Mouse (Mus musculus) midbrain, embryonic 12.5 days (tissue): ENCODE measurements around the gene Cotl1. TPM values are rescaled to one million over a fixed set of nuclear protein-coding genes. Genes with fewer than 3 reads are reported as not detected.
A peak's percentile ranks its signal among the peaks of the same experiment; 100 is the strongest.

Source experiments
- ATAC-seq: fragments of 200-750 bp; cut with Nextera tagmentation; 2 replicates; pipeline ENCODE4 v1.8.0; 2017; ENCODE audit warnings: low read depth, moderate TSS enrichment, moderate library complexity; ENCODE audit not compliant: low FRiP score
- H3K27ac ChIP-seq: fragments of 300-500 bp; sonication (generic); replicated peaks from 2 replicates; pipeline ENCODE4 v1.5.1; 2016; ENCODE audit warnings: mild to moderate bottlenecking
- H3K27me3 ChIP-seq: fragments of 300-500 bp; sonication (generic); 2 replicates; pipeline ENCODE4 v1.6.1; 2016; ENCODE audit warnings: mild to moderate bottlenecking
- H3K36me3 ChIP-seq: fragments of 300-500 bp; sonication (generic); 2 replicates; pipeline ENCODE4 v1.6.1; 2016
- H3K4me1 ChIP-seq: fragments of 300-500 bp; sonication (generic); 2 replicates; pipeline ENCODE4 v1.6.1; 2016
- H3K4me2 ChIP-seq: fragments of 300-500 bp; sonication (generic); replicated peaks from 2 replicates; pipeline ENCODE4 v1.6.1; 2016; ENCODE audit warnings: mild to moderate bottlenecking, moderate library complexity
- H3K4me3 ChIP-seq: fragments of 300-500 bp; sonication (generic); 2 replicates; pipeline ENCODE4 v1.5.1; 2016; ENCODE audit warnings: mild to moderate bottlenecking
- H3K9ac ChIP-seq: fragments of 300-500 bp; sonication (generic); replicated peaks from 2 replicates; pipeline ENCODE4 v1.6.1; 2016; ENCODE audit warnings: mild to moderate bottlenecking, moderate library complexity
- H3K9me3 ChIP-seq: fragments of 300-500 bp; sonication (generic); 2 replicates; pipeline ENCODE4 v1.6.1; 2016; ENCODE audit warnings: mild to moderate bottlenecking
- WGBS: fragments of 180-500 bp; shearing (Covaris S2); methylation state at CpG from one replicate; pipeline ENCODE4 v1.1.7; 2016; 5-methylcytosine and 5-hydroxymethylcytosine counted together
- polyA plus RNA-seq: library from polyadenylated mRNA; unstranded; fragments of >200 nt; fragmentation: Nextera tagmentation; extraction: Ambion mirVana; gene quantifications from 2 replicates; pipeline ENCODE4 v1.2.1, GENCODE M21; 2016

The Cotl1 gene
- polyA plus RNA-seq, 1 experiment from 2014 or later, result 131 TPM

DNA sequence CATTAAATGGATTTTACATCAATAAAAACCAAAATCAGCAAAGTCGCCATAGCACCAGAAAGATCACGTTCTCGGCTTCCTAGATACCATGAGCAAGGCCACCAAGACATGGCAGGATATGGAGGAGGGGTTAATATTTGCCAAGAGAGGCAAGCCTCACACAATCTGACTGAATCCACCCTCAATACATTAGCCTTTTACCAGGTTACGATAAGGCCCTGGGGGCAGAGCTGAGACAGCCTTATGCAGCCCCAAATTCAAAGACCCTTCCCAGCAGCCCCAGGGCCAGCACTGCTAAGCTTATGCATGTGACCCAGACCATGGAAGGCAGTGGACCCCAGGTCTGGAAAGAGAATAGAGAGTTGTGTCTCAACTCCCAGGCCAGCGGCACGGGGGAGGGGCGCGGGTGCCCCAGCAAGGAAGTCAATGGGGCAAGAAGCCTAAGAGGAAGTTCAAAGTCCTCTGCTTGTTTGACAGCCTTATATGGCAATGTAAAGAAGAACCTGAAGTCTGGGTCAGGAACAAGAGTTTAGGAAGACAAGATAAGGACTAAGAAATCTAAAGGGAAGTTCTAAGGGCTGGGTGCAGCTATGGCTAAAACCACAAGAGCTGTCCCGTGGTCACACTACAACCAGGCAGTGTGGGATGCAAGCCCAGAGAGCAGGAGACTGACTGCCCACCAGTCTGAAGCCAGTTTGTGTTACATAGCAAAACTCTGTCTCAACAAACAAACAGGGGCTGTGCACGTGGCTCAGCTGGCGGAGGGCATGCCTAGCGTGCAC, 27.5 kb downstream of the Cotl1 start:
- peaks cover 60% of the 10 kb centered on the region for H3K4me1 ChIP-seq
- no peak overlapping the region for H3K4me3 ChIP-seq
- no peaks in the 10 kb centered on the region for H3K9me3 ChIP-seq
- H3K4me2 ChIP-seq, result no peak overlapping the region
- 73% methylated on average over 12 of the region's 12 CpGs for WGBS
- peaks cover 33% of the 10 kb centered on the region for H3K36me3 ChIP-seq
- H3K27me3 ChIP-seq, result no peaks in the 10 kb centered on the region
- ATAC-seq, result no peak
- no peak overlapping the region for H3K9ac ChIP-seq
- H3K27ac ChIP-seq, result peak overlapping the region; percentile 17; the same call in 1 of the 2 replicates

GRCm38 (mm10) chr8:119811925-119812324, 28.4 kb downstream of the Cotl1 start:
- Histone ChIP-seq H3K27me3 (no peaks in the 10 kb centered on the region), H3K4me1 (peaks cover 53% of the 10 kb centered on the region), H3K4me2 (no peak overlapping the region), H3K4me3 (no peak overlapping the region), H3K9me3 (no peaks in the 10 kb centered on the region), H3K9ac (no peak overlapping the region), H3K27ac (no peak overlapping the region), H3K36me3 (peaks cover 33% of the 10 kb centered on the region)
- WGBS, result 53% methylated on average over 6 of the region's 6 CpGs
- no peak for ATAC-seq

DNA sequence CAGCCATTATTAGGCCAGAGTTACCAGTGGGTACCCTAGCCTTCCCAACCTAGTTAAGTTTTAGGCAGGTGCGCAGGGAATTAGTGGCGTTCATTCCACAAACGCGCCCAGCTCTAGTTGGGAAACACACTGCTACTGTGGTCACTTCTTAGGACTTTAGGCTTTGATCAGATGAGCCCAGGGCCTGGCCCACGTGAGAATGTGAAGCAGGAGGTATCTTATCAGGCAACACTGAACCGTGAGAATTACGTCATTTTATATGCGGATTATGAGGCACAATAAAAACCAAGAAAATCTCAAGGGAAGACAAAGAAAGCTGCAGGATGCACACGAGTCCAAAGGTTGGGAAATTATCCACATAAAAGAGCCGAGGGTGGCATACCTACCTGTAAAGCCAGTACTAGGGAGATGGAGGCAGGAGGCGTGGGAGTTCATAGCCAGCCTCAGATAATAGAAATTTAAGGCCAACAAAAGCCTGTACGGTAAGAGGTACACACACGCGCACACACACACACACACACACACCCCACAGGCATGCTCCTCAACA, 29.3 kb downstream of the Cotl1 start:
- Histone ChIP-seq H3K4me2 (no peak overlapping the region), H3K4me3 (no peak overlapping the region), H3K27me3 (no peaks in the 10 kb centered on the region), H3K36me3 (peaks cover 33% of the 10 kb centered on the region), H3K9ac (no peak overlapping the region), H3K4me1 (peaks cover 54% of the 10 kb centered on the region), H3K9me3 (no peaks in the 10 kb centered on the region), H3K27ac (peak overlapping the region; percentile 64; the same call in 1 of the 2 replicates)
- 77% methylated on average over 14 of the region's 14 CpGs for WGBS
- ATAC-seq, result no peak

GRCm38 (mm10) chr8:119810127-119810868, 30.0 kb downstream of the Cotl1 start:
- no peak overlapping the region for H3K4me3 ChIP-seq
- peaks cover 30% of the 10 kb centered on the region for H3K36me3 ChIP-seq

GRCm38 (mm10) chr8:119809620-119810019, 30.7 kb downstream of the Cotl1 start:
- ATAC-seq, result peak; percentile 20; the same call in 1 of the 2 replicates
- Histone ChIP-seq H3K27ac (peak overlapping the region; percentile 25; the same call in 1 of the 2 replicates), H3K4me3 (no peak overlapping the region), H3K4me2 (peak overlapping the region; percentile 5; the same call in 1 of the 2 replicates), H3K9ac (no peak overlapping the region; the same call in 1 of the 2 replicates), H3K36me3 (peaks cover 23% of the 10 kb centered on the region), H3K4me1 (peaks cover 61% of the 10 kb centered on the region), H3K27me3 (no peaks in the 10 kb centered on the region), H3K9me3 (no peaks in the 10 kb centered on the region)
- WGBS, result 90% methylated on average over 9 of the region's 9 CpGs

More at GRCm38 (mm10) chr8:119810127-119810868, 30.0 kb downstream of the Cotl1 start:
- peak overlapping the region; percentile 5; the same call in 1 of the 2 replicates for H3K4me2 ChIP-seq
- H3K27ac ChIP-seq, result peak overlapping the region; percentile 64
- H3K9ac ChIP-seq, result no peak overlapping the region; the same call in 1 of the 2 replicates
- H3K27me3 ChIP-seq, result no peaks in the 10 kb centered on the region
- peak; percentile 70 for ATAC-seq
- H3K9me3 ChIP-seq, result no peaks in the 10 kb centered on the region
- WGBS, result 45% methylated on average over 21 of the region's 23 CpGs
- peaks cover 60% of the 10 kb centered on the region for H3K4me1 ChIP-seq

- Histone ChIP-seq H3K4me3 (no peak overlapping the region), H3K9ac (no peak overlapping the region), H3K9me3 (no peaks in the 10 kb centered on the region), H3K27me3 (no peaks in the 10 kb centered on the region), H3K27ac (no peak overlapping the region), H3K4me2 (no peak overlapping the region), H3K4me1 (peaks cover 46% of the 10 kb centered on the region), H3K36me3 (peaks cover 22% of the 10 kb centered on the region)
- no peak for ATAC-seq
- 94% methylated on average over 4 of the region's 4 CpGs for WGBS
Measured at GRCm38 (mm10) chr8:119807687-119808086, 32.7 kb downstream of the Cotl1 start.

GRCm38 (mm10) chr8:119806422-119807263, 33.7 kb downstream of the Cotl1 start:
- Histone ChIP-seq H3K36me3 (peaks cover 22% of the 10 kb centered on the region), H3K4me2 (no peak overlapping the region), H3K27me3 (no peaks in the 10 kb centered on the region), H3K27ac (no peak overlapping the region), H3K9me3 (no peaks in the 10 kb centered on the region), H3K9ac (no peak overlapping the region), H3K4me3 (no peak overlapping the region), H3K4me1 (peaks cover 40% of the 10 kb centered on the region)
- no peak for ATAC-seq
- 82% methylated on average over 14 of the region's 14 CpGs for WGBS

DNA sequence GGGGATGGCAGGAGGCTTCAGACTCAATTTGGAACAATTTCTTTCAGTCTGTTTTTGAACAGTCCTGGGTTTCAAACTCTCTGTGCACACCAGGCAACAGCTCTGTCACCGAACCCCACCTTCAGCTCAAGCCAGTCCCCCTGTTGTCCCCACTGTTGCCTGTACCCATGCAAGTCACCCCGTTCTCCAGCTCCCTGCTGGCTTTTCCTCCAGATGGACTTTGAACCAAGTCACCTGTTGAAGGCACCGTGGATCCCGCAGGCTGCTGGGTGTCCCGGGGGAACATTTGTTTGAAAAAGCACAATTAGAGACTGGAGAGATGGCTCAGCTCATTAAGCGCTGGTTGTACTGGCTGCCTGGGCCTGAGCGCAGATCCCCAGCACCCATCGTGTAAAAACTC, 35.1 kb downstream of the Cotl1 start:
- 77% methylated on average over 8 of the region's 8 CpGs for WGBS
- Histone ChIP-seq H3K27me3 (no peaks in the 10 kb centered on the region), H3K9me3 (no peaks in the 10 kb centered on the region), H3K4me3 (no peak overlapping the region), H3K9ac (no peak overlapping the region), H3K4me2 (no peak overlapping the region), H3K27ac (no peak overlapping the region), H3K4me1 (peaks cover 37% of the 10 kb centered on the region), H3K36me3 (peaks cover 22% of the 10 kb centered on the region)
- ATAC-seq, result no peak

GRCm38 (mm10) chr8:119802592-119802991, 37.8 kb downstream of the Cotl1 start:
- no peaks in the 10 kb centered on the region for H3K27me3 ChIP-seq
- no peak for ATAC-seq
- H3K36me3 ChIP-seq, result no peaks in the 10 kb centered on the region
- H3K27ac ChIP-seq, result no peak overlapping the region
- WGBS, result 96% methylated on average over 1 of the region's 1 CpGs
- no peak overlapping the region for H3K4me2 ChIP-seq
- H3K4me3 ChIP-seq, result no peak overlapping the region
- peaks cover 45% of the 10 kb centered on the region for H3K4me1 ChIP-seq
- H3K9me3 ChIP-seq, result no peaks in the 10 kb centered on the region
- no peak overlapping the region for H3K9ac ChIP-seq

DNA sequence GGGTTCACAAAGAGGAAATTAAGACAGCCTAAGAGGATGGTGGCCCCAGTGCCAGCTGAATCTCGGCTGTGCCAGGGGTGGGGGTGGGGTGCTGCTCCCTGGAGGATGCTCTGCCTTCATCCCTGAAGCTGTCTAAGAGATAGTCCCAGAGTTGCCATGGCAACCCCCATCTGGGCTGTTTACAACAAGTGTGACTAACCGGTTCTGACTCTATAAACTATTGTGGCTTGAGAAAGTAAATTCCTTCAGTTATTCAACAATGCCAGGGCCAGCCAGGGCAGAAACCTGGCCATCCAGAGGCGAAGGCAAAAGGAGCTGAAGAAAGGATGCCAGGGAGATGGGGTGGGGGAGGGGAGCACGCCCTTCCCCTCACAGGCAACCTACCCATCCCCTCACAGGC, 39.2 kb downstream of the Cotl1 start:
- Histone ChIP-seq H3K4me3 (no peak overlapping the region), H3K27me3 (peaks cover 3% of the 10 kb centered on the region; the same call in 1 of the 2 replicates), H3K4me2 (no peak overlapping the region), H3K9me3 (no peaks in the 10 kb centered on the region), H3K36me3 (no peaks in the 10 kb centered on the region), H3K27ac (peak overlapping the region; percentile 59), H3K9ac (peak overlapping the region; percentile 17; the same call in 1 of the 2 replicates), H3K4me1 (peaks cover 35% of the 10 kb centered on the region)
- 0% methylated on average over 4 of the region's 4 CpGs for WGBS
- no peak for ATAC-seq

- H3K4me1 ChIP-seq, result peaks cover 30% of the 10 kb centered on the region
- ATAC-seq, result 0 out of 2 replicates have a peak, but pooled peaks have one; percentile 34
Measured at GRCm38 (mm10) chr8:119798965-119799264, 41.4 kb downstream of the Cotl1 start.

More at GRCm38 (mm10) chr8:119798965-119799264, 41.4 kb downstream of the Cotl1 start:
- no peaks in the 10 kb centered on the region for H3K36me3 ChIP-seq
- peak overlapping the region; percentile 34 for H3K4me2 ChIP-seq
- H3K4me3 ChIP-seq, result no peak overlapping the region
- no peak overlapping the region for H3K9ac ChIP-seq
- peaks cover 4% of the 10 kb centered on the region; the same call in 1 of the 2 replicates for H3K27me3 ChIP-seq
- no peaks in the 10 kb centered on the region for H3K9me3 ChIP-seq
- H3K27ac ChIP-seq, result peak overlapping the region; percentile 81
- WGBS, result 55% methylated on average over 2 of the region's 2 CpGs
